Mouse (Mus musculus): ENCODE data around the gene Dmwd.

Gene Dmwd

GRCm38 (mm10) chr7:19055108-19055507 is 20.9 kb upstream of the Dmwd start:
- CTCF ChIA-PET: interaction anchor here (0.6 to 1.9 kb wide), 7 partner anchors 12 to 59 kb away, joined by 3 to 11 read pairs (median 4); partner anchors contain the start of gene Foxa3 (in 1 of the 4)
- POLR2A ChIA-PET: interaction anchor here in 3 of 4 experiments (0.5 to 2.8 kb wide), 7 partner anchors 9 to 85 kb away, joined by 3 to 23 read pairs (median 4); partner anchors contain the start of genes Fbxo46 (in 1 of the 3), Foxa3 (in 1 of the 3) and Six5 (in 1 of the 3)

GRCm38 (mm10) chr7:19057405-19057804 is 18.6 kb upstream of the Dmwd start:
- POLR2A ChIA-PET: interaction anchor here in 3 of 4 experiments (0.6 to 2.1 kb wide), 4 partner anchors 8 to 74 kb away, joined by 3 to 5 read pairs (median 3); no protein-coding TSS in a partner anchor
- CTCF ChIA-PET: interaction anchor here in 3 of 4 experiments (0.8 to 1.3 kb wide), 4 partner anchors 7 to 11 kb away, joined by 3 to 4 read pairs (median 3); no protein-coding TSS in a partner anchor

GRCm38 (mm10) chr7:19065896-19066295 is 10.1 kb upstream of the Dmwd start:
- CTCF ChIA-PET: interaction anchor here (0.7 to 18.8 kb wide), 8 partner anchors 7 to 61 kb away, joined by 3 to 356 read pairs (median 4); partner anchors contain the start of genes Dmpk (in 1 of the 4), Rsph6a (in 1 of the 4) and Six5 (in 1 of the 4)
- POLR2A ChIA-PET: interaction anchor here in 2 of 4 experiments (1.0 to 4.2 kb wide), 7 partner anchors 10 to 28 kb away, joined by 3 to 21 read pairs (median 8); partner anchors contain the start of genes Dmwd (in 1 of the 2), Rsph6a (in 1 of the 2) and Six5 (in 1 of the 2)

GRCm38 (mm10) chr7:19067063-19067462 is 9.0 kb upstream of the Dmwd start:
- POLR2A ChIA-PET: interaction anchor here in 3 of 4 experiments (0.6 to 4.2 kb wide), 10 partner anchors 9 to 62 kb away, joined by 3 to 21 read pairs (median 8); partner anchors contain the start of genes Dmwd (in 1 of the 3), Gm4969 (in 1 of the 3), Rsph6a (in 1 of the 3) and Six5 (in 1 of the 3)

GRCm38 (mm10) chr7:19067935-19068334 is 8.1 kb upstream of the Dmwd start:
- CTCF ChIA-PET: interaction anchor here in 3 of 4 experiments (0.7 to 18.8 kb wide), 10 partner anchors 8 to 171 kb away, joined by 4 to 356 read pairs (median 6); partner anchors contain the start of genes Six5 (in 2 of the 3), Dmpk (in 1 of the 3), Dmwd (in 1 of the 3) and Rsph6a (in 1 of the 3)
- POLR2A ChIA-PET: interaction anchor here in 3 of 4 experiments (1.0 to 1.5 kb wide), 3 partner anchors 10 to 13 kb away, joined by 5 to 12 read pairs (median 10); no protein-coding TSS in a partner anchor

More at GRCm38 (mm10) chr7:19067063-19067462, 9.0 kb upstream of the Dmwd start:
- CTCF ChIA-PET: interaction anchor here (0.5 to 18.8 kb wide), 14 partner anchors 9 to 60 kb away, joined by 3 to 356 read pairs (median 4); partner anchors contain the start of genes Dmwd (in 2 of the 4), Rsph6a (in 2 of the 4), Dmpk (in 1 of the 4) and Six5 (in 1 of the 4)

- CTCF ChIA-PET: interaction anchor here (0.5 to 18.8 kb wide), 45 partner anchors 9 to 1869 kb away, joined by 3 to 356 read pairs (median 4); partner anchors contain the start of genes Rsph6a (in 3 of the 4), Six5 (in 2 of the 4), Dmpk (in 1 of the 4) and Eml2 (in 1 of the 4)
- POLR2A ChIA-PET: interaction anchor here in 3 of 4 experiments (0.6 to 1.5 kb wide), 7 partner anchors 9 to 553 kb away, joined by 3 to 10 read pairs (median 3); no protein-coding TSS in a partner anchor
Observed at GRCm38 (mm10) chr7:19068707-19069106, 7.3 kb upstream of the Dmwd start.

- ChIA-PET POLR2A (interaction anchor here in 3 of 4 experiments (0.6 to 1.6 kb wide), 5 partner anchors 10 to 1892 kb away, joined by 3 to 8 read pairs (median 5); no protein-coding TSS in a partner anchor), CTCF (interaction anchor here (0.6 to 18.8 kb wide), 14 partner anchors 9 to 179 kb away, joined by 3 to 356 read pairs (median 4); partner anchors contain the start of genes Six5 (in 2 of the 4), Dmpk (in 1 of the 4), Eml2 (in 1 of the 4) and Rsph6a (in 1 of the 4))
Observed at GRCm38 (mm10) chr7:19069500-19069899, 6.5 kb upstream of the Dmwd start.

- ChIA-PET POLR2A (interaction anchor here in 2 of 4 experiments (1.6 to 11.3 kb wide), 3 partner anchors 18 to 22 kb away, joined by 3 to 172 read pairs (median 6); partner anchors contain the start of genes Dmpk (in 1 of the 2) and Six5 (in 1 of the 2)), CTCF (interaction anchor here in 2 of 4 experiments (1.0 to 18.8 kb wide), 5 partner anchors 9 to 51 kb away, joined by 3 to 356 read pairs (median 3); partner anchors contain the start of genes Dmpk (in 1 of the 2), Rsph6a (in 1 of the 2) and Six5 (in 1 of the 2))
Observed at GRCm38 (mm10) chr7:19071024-19071423, 5.0 kb upstream of the Dmwd start.

GRCm38 (mm10) chr7:19073504-19073903 is 2.5 kb upstream of the Dmwd start:
- POLR2A ChIA-PET: interaction anchor here in 3 of 4 experiments (0.6 to 11.3 kb wide), 17 partner anchors 9 to 253 kb away, joined by 3 to 172 read pairs (median 4); partner anchors contain the start of genes Six5 (in 3 of the 3), Dmpk (in 1 of the 3) and Rsph6a (in 1 of the 3)
- CTCF ChIA-PET: interaction anchor here (0.5 to 18.8 kb wide), 51 partner anchors 8 to 384 kb away, joined by 3 to 356 read pairs (median 4); partner anchors contain the start of genes Dmpk (in 3 of the 4), Rsph6a (in 3 of the 4), Eml2 (in 1 of the 4) and Fbxo46 (in 1 of the 4)

GRCm38 (mm10) chr7:19074494-19074893 is 1.5 kb upstream of the Dmwd start:
- CTCF ChIA-PET: interaction anchor here (0.6 to 18.8 kb wide), 11 partner anchors 14 to 221 kb away, joined by 3 to 356 read pairs (median 5); partner anchors contain the start of genes Rsph6a (in 2 of the 4), Dmpk (in 1 of the 4), Eml2 (in 1 of the 4) and Fbxo46 (in 1 of the 4)
- POLR2A ChIA-PET: interaction anchor here in 2 of 4 experiments (1.2 to 11.3 kb wide), 5 partner anchors 9 to 19 kb away, joined by 4 to 172 read pairs (median 14); partner anchors contain the start of genes Six5 (in 2 of the 2) and Dmpk (in 1 of the 2)

GRCm38 (mm10) chr7:19075231-19075630 is 796 bp upstream of the Dmwd start:
- ChIA-PET CTCF (interaction anchor here (0.5 to 18.8 kb wide), 18 partner anchors 8 to 324 kb away, joined by 3 to 356 read pairs (median 4); partner anchors contain the start of genes Six5 (in 3 of the 4), Dmpk (in 1 of the 4), Gm4969 (in 1 of the 4) and Rsph6a (in 1 of the 4)), POLR2A (interaction anchor here in 3 of 4 experiments (0.5 to 11.3 kb wide), 12 partner anchors 9 to 125 kb away, joined by 3 to 172 read pairs (median 4); partner anchors contain the start of genes Six5 (in 3 of the 3), Dmpk (in 1 of the 3) and Rsph6a (in 1 of the 3))

GRCm38 (mm10) chr7:19076586-19076991 is 562 bp downstream of the Dmwd start:
- CTCF ChIA-PET: interaction anchor here in 3 of 4 experiments (0.9 to 18.8 kb wide), 10 partner anchors 9 to 61 kb away, joined by 3 to 356 read pairs (median 6); partner anchors contain the start of genes Six5 (in 3 of the 3), Dmpk (in 1 of the 3) and Gm4969 (in 1 of the 3)
- POLR2A ChIA-PET: interaction anchor here in 3 of 4 experiments (0.6 to 11.3 kb wide), 10 partner anchors 10 to 99 kb away, joined by 3 to 172 read pairs (median 6); partner anchors contain the start of genes Six5 (in 3 of the 3), Dmpk (in 1 of the 3), Eml2 (in 1 of the 3) and Fbxo46 (in 1 of the 3)

GRCm38 (mm10) chr7:19077761-19078160 is 1.7 kb downstream of the Dmwd start:
- POLR2A ChIA-PET: interaction anchor here in 3 of 4 experiments (0.9 to 11.3 kb wide), 10 partner anchors 9 to 260 kb away, joined by 3 to 172 read pairs (median 5); partner anchors contain the start of genes Six5 (in 2 of the 3), Dmpk (in 1 of the 3), Fbxo46 (in 1 of the 3) and Mypop (in 1 of the 3)

GRCm38 (mm10) chr7:19078732-19079131 is 2.7 kb downstream of the Dmwd start:
- CTCF ChIA-PET: interaction anchor here (0.6 to 18.8 kb wide), 10 partner anchors 9 to 154 kb away, joined by 3 to 356 read pairs (median 4); partner anchors contain the start of genes Dmpk (in 1 of the 4), Rsph6a (in 1 of the 4) and Six5 (in 1 of the 4)
- POLR2A ChIA-PET: interaction anchor here in 3 of 4 experiments (1.1 to 11.3 kb wide), 6 partner anchors 10 to 40 kb away, joined by 3 to 172 read pairs (median 4); partner anchors contain the start of genes Six5 (in 2 of the 3) and Dmpk (in 1 of the 3)

More at GRCm38 (mm10) chr7:19077761-19078160, 1.7 kb downstream of the Dmwd start:
- CTCF ChIA-PET: interaction anchor here (0.6 to 18.8 kb wide), 10 partner anchors 8 to 38 kb away, joined by 3 to 356 read pairs (median 4); partner anchors contain the start of genes Six5 (in 2 of the 4), Dmpk (in 1 of the 4) and Rsph6a (in 1 of the 4)

- ChIA-PET CTCF (interaction anchor here in 3 of 4 experiments (0.5 to 18.8 kb wide), 10 partner anchors 8 to 187 kb away, joined by 3 to 356 read pairs (median 4); partner anchors contain the start of genes Dmpk (in 1 of the 3) and Six5 (in 1 of the 3)), POLR2A (interaction anchor here in 3 of 4 experiments (0.6 to 11.3 kb wide), 10 partner anchors 9 to 68 kb away, joined by 3 to 172 read pairs (median 4); partner anchors contain the start of genes Six5 (in 2 of the 3), Dmpk (in 1 of the 3) and Qpctl (in 1 of the 3))
Observed at GRCm38 (mm10) chr7:19080451-19080950, 4.5 kb downstream of the Dmwd start.

- ChIA-PET CTCF (interaction anchor here in 2 of 4 experiments (0.6 to 18.8 kb wide), 3 partner anchors 8 to 73 kb away, joined by 3 to 356 read pairs (median 6); partner anchors contain the start of genes Dmpk (in 1 of the 2) and Six5 (in 1 of the 2)), POLR2A (interaction anchor here in 2 of 4 experiments (1.1 to 18.1 kb wide), 4 partner anchors 5 to 10 kb away, joined by 3 to 172 read pairs (median 134); partner anchors contain the start of genes Six5 (in 2 of the 2), Dmpk (in 1 of the 2) and Dmwd (in 1 of the 2))
Observed at GRCm38 (mm10) chr7:19082171-19082570, 6.1 kb downstream of the Dmwd start.
